Mouse (Mus musculus): ENCODE measurements at regions not wholly inside any gene's neighbourhood (a gene's known extent, or its start where the extent isn't known, plus 50 kb on each side); places are given as distances from the start of the nearest gene placed in this dataset.
A peak's percentile ranks its signal among the peaks of the same experiment; 100 is the strongest.
"Not testable (repeated sequence)": the region's sequence is repeated elsewhere in the genome, so short reads cannot be mapped to it uniquely, and the experiment has no call there.

DNA sequence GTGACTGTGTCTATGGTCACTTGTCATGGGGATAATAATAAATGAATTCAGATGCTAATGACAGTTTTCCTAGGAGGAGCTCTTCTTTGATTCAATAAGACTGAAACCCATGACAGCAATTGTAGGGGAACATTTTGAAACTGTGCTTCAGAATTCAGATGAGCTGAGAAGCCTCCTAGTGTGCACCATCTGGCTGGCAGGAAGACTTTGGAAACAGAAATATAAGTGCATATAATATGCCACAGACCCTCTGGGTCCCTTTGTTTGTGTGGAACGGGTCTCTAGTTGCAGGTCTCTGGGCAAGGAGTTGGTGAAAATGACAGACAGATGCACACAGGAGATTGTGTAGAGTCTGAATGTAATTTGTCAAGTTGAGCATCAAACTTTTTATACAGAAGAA, 1043.3 kb upstream of the Cntnap5a start:
- no peak for DNase-seq

DNA sequence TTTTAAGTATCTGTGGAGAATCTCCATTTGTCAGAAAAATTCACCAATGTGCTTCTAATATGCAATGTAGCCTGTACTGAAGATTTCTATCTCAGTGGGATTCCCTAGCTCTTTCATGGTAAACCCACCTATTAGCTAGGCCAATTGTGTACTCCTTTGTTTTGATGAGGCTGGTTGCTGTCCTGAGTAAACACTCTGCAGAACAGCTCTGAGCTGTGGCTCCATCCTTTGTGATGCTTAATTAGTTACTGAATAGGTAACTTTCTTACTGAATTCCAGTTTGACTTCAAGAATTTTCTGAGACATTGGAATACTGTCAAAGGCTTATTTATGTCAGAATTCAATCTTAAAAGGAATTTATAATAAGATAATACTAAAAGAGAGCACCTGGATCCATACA, 1042.7 kb upstream of the Cntnap5a start:
- DNase-seq, result not testable (repeated sequence)

DNA sequence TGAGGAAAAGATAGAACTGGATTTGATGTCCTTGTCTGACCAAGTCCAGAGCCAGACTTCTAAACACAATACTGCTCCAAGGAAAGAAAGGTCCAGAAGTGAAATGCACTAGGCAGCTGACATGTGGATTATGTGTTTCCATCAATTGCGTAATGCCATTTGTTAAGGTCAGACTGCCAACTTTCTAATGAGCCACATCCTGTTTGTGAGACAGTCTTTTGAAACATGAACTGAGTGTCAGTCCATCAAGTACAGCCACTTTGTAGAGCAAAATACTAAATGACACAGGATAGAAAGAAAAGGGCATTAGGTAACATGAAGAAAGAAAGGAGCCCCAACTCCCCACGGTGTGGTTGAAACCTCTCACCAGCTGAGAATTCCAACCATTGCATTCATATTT, 1010.6 kb upstream of the Cntnap5a start:
- DNase-seq, result peak; percentile 3

DNA sequence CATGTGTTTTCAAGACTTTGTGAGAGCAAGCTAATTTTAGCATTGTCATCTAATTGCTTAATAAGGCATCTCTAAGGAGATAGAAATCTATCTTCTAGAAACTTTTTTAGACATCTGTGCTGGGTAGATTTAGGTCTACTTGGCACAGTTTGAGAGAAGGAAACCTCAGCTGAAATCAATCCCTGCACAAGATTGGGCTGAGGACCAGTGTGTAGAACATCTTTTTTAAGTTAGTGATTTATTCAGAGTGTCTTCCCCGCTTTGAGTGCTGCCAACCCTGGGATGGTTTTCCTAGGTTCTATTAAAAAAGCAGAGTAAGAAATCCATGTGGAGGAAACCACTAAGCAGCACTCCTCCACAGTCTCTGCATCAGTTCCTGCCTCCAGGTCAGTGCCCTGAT, 1003.3 kb upstream of the Cntnap5a start:
- DNase-seq, result no peak

DNA sequence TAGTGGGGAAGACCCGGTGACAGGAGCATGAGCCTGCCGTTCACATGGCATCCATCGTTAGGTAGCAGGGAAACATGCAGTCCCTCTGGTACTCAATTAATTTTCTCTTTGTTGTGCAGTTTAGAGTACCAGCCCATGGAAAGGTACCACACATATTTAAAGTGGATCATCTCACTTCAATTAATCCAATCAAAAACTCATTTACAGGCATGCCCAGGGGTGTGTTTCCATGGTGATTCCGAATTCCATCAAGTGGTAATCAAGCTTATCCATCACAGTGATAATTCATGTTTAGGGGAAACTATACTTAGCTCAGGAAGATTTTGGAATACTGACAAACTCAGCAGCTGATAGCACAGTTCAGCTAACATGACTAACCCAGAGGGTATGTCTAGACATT, 963.4 kb upstream of the Cntnap5a start:
- DNase-seq, result no peak

DNA sequence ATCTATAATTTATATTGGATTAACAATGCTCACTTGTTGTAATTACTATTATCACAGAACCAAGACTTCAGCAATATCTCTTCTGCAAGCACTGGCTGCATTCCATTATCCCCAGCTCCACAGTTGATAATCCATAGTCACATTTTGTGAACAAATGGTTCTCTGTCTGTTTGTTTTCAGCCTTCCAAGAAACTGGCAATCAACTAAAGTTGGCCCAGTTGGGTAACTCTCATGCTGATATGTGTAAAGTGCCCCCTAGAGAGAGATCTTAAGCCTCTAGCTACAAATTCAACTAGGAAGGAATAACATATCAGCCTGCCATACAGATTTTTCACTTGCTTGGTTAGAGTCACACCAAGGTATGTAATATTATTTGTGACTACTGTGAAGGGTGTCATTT, 955.4 kb upstream of the Cntnap5a start:
- no peak for DNase-seq
